Mouse (Mus musculus) ES-Bruce4 (cell line): ENCODE data around the gene Fndc4. TPM values are rescaled to one million over a fixed set of nuclear protein-coding genes. Genes with fewer than 3 reads are reported as not detected.

Experiments used
- H3K27ac ChIP-seq: 2 replicates; pipeline ENCODE4 v1.5.1; 2012; ENCODE audit warnings: low read length, inconsistent platforms; ENCODE audit not compliant: insufficient read depth
- H3K27me3 ChIP-seq: 2 replicates; pipeline ENCODE4 v1.6.1; 2012; ENCODE audit warnings: mild to moderate bottlenecking, low read length, inconsistent platforms; ENCODE audit not compliant: control insufficient read depth, poor library complexity, insufficient read depth, severe bottlenecking
- H3K36me3 ChIP-seq: 2 replicates; pipeline ENCODE4 v1.6.1; 2012; ENCODE audit warnings: inconsistent platforms, mild to moderate bottlenecking, low read length, moderate library complexity; ENCODE audit not compliant: control insufficient read depth, poor library complexity, insufficient read depth, severe bottlenecking
- H3K4me1 ChIP-seq: one replicate; pipeline ENCODE4 v1.8.1; 2011; ENCODE audit warnings: low read length; ENCODE audit not compliant: control insufficient read depth, insufficient read depth
- H3K4me3 ChIP-seq: 2 replicates; pipeline ENCODE4 v1.5.1; 2011; ENCODE audit warnings: low read depth, mild to moderate bottlenecking, low read length
- H3K9ac ChIP-seq: 2 replicates; pipeline ENCODE4 v1.6.1; 2012; ENCODE audit warnings: low read depth, mild to moderate bottlenecking, inconsistent platforms; ENCODE audit not compliant: poor library complexity, severe bottlenecking
- H3K9me3 ChIP-seq: replicated peaks from 2 replicates; pipeline ENCODE4 v1.6.1; 2012; ENCODE audit warnings: mild to moderate bottlenecking, low read length, inconsistent platforms; ENCODE audit not compliant: control insufficient read depth, poor library complexity, insufficient read depth, severe bottlenecking
- CTCF ChIP-seq: IDR thresholded peaks from one replicate; pipeline ENCODE4 v1.8.1; 2011; ENCODE audit warnings: low read depth, low read length
- EP300 ChIP-seq: IDR thresholded peaks from 2 replicates; pipeline ENCODE4 v1.6.1; 2011; ENCODE audit warnings: low read depth, low read length; ENCODE audit not compliant: insufficient read depth
- POLR2A ChIP-seq: IDR thresholded peaks from one replicate; pipeline ENCODE4 v1.8.1; 2011; ENCODE audit warnings: low read length; ENCODE audit not compliant: insufficient read depth
- polyA plus RNA-seq: library from polyadenylated mRNA; stranded (reverse); fragments of >200 nt; gene quantifications from 2 replicates; pipeline ENCODE4 v1.2.4, GENCODE M21; 2011; ENCODE audit warnings: low read depth; ENCODE audit not compliant: missing spikeins, insufficient read depth, insufficient read length

Gene Fndc4
- polyA plus RNA-seq, 1 experiment: 23.4 TPM

- Histone ChIP-seq H3K27me3 (no peaks in the 10 kb centered on the region; the same call in 1 of the 2 replicates), H3K27ac (no peak overlapping the region), H3K9me3 (no peaks in the 10 kb centered on the region; the same call in 1 of the 2 replicates), H3K36me3 (no peaks in the 10 kb centered on the region), H3K9ac (no peak overlapping the region), H3K4me1 (no peaks in the 10 kb centered on the region), H3K4me3 (no peak overlapping the region)
- TF ChIP-seq CTCF (no peak), EP300 (no peak), POLR2A (no peak)
Observed at GRCm38 (mm10) chr5:31303093-31303492, 7.2 kb upstream of the Fndc4 start.

GRCm38 (mm10) chr5:31301866-31302265, 6.0 kb upstream of the Fndc4 start:
- Histone ChIP-seq H3K27ac (no peak overlapping the region), H3K9ac (no peak overlapping the region), H3K27me3 (no peaks in the 10 kb centered on the region; the same call in 1 of the 2 replicates), H3K36me3 (no peaks in the 10 kb centered on the region), H3K4me3 (no peak overlapping the region), H3K9me3 (no peaks in the 10 kb centered on the region; the same call in 1 of the 2 replicates), H3K4me1 (no peaks in the 10 kb centered on the region)
- TF ChIP-seq EP300 (no peak), POLR2A (no peak), CTCF (no peak)

GRCm38 (mm10) chr5:31298486-31298885, 2.6 kb upstream of the Fndc4 start:
- Histone ChIP-seq H3K27ac (no peak overlapping the region), H3K4me3 (no peak overlapping the region), H3K9me3 (no peaks in the 10 kb centered on the region), H3K36me3 (no peaks in the 10 kb centered on the region), H3K4me1 (no peaks in the 10 kb centered on the region), H3K9ac (no peak overlapping the region), H3K27me3 (no peaks in the 10 kb centered on the region; the same call in 1 of the 2 replicates)
- no peak for TF ChIP-seq CTCF

- Histone ChIP-seq H3K27me3 (no peaks in the 10 kb centered on the region), H3K4me3 (no peak overlapping the region), H3K27ac (no peak overlapping the region), H3K36me3 (no peaks in the 10 kb centered on the region), H3K4me1 (no peaks in the 10 kb centered on the region), H3K9me3 (no peaks in the 10 kb centered on the region), H3K9ac (no peak overlapping the region)
- TF ChIP-seq EP300 (no peak), POLR2A (no peak), CTCF (no peak)
Observed at GRCm38 (mm10) chr5:31297981-31298380, 2.1 kb upstream of the Fndc4 start.

- no peak for TF ChIP-seq EP300
- TF ChIP-seq POLR2A: no peak
- TF ChIP-seq CTCF: no peak
- no peak within 1 kb of the TSS for H3K27ac ChIP-seq
- no peak within 1 kb of the TSS for H3K9ac ChIP-seq
- H3K27me3 ChIP-seq: no peaks in the 10 kb centered on the region
- H3K9me3 ChIP-seq: no peaks in the 10 kb centered on the region
- no peaks in the 10 kb centered on the region for H3K36me3 ChIP-seq
- no peak within 1 kb of the TSS for H3K4me3 ChIP-seq
- H3K4me1 ChIP-seq: no peaks in the 10 kb centered on the region
Observed at GRCm38 (mm10) chr5:31297047-31297757, 1.3 kb upstream of the Fndc4 start, which contains the start of gene Gckr. Gckr (plus strand) TSS chr5:31297443.

- no peaks in the 10 kb centered on the region for H3K27me3 ChIP-seq
- H3K9ac ChIP-seq: peak overlapping the region; percentile 94
- peak overlapping the region; percentile 74 for H3K4me3 ChIP-seq
- H3K4me1 ChIP-seq: peaks cover under 1% of the 10 kb centered on the region
- no peaks in the 10 kb centered on the region for H3K36me3 ChIP-seq
- H3K9me3 ChIP-seq: no peaks in the 10 kb centered on the region
- TF ChIP-seq POLR2A (no peak), CTCF (no peak), EP300 (no peak)
- no peak overlapping the region for H3K27ac ChIP-seq
Observed at GRCm38 (mm10) chr5:31294964-31295605, 795 bp downstream of the Fndc4 start.
